Mouse (Mus musculus) megakaryocyte, embryonic 14.5 days (primary cell): ENCODE results near the gene Brms1.

Experiments used
- FLI1 ChIP-seq: IDR thresholded peaks from 2 replicates; pipeline ENCODE4 v1.6.1; 2012; ENCODE audit warnings: low read length, inconsistent platforms, mixed read lengths
- GATA1 ChIP-seq: IDR thresholded peaks from 3 replicates; pipeline ENCODE4 v1.6.1; 2012; ENCODE audit warnings: mixed read lengths, low read length, inconsistent platforms, borderline replicate concordance

DNA sequence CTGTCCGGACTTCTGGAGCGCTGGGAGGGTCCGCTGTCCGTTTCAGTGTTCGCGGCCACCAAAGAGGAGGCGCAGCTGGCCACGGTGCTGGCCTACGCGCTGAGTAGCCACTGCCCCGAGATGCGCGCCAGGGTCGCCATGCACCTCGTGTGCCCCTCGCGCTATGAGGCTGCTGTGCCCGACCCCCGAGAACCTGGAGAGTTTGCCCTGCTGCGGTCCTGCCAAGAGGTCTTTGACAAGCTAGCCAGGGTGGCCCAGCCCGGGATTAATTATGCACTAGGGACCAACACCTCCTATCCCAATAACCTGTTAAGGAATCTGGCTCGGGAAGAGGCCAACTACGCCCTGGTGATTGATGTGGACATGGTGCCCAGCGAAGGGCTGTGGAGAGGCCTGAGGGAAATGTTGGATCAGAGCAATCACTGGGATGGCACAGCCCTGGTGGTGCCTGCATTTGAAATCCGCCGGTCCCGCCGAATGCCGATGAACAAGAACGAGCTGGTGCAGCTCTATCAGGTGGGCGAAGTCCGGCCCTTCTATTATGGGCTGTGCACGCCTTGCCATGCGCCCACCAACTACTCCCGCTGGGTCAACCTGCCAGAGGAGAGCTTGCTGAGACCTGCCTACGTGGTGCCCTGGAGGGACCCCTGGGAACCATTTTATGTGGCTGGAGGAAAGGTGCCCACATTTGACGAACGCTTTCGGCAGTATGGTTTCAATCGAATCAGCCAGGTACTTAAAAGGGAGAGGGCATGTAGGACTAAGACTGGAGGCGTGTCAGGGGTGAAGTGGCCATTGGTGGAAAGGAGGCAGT lies 1.6 kb upstream of the Brms1 start:
- TF ChIP-seq GATA1 = no peak
- no peak for TF ChIP-seq FLI1
